Mouse (Mus musculus) regulatory T cell (primary cell): Measurements from ENCODE around the gene Rmnd5a.

Experiments used
- in situ Hi-C: fragments of 300-600 bp; cut with MboI, MseI; formaldehyde crosslinking; loops from one replicate; pipeline ENCODE4 v1.15.1; 2025; ENCODE audit warnings: high pct_unique_total_duplicates

Rmnd5a gene

DNA sequence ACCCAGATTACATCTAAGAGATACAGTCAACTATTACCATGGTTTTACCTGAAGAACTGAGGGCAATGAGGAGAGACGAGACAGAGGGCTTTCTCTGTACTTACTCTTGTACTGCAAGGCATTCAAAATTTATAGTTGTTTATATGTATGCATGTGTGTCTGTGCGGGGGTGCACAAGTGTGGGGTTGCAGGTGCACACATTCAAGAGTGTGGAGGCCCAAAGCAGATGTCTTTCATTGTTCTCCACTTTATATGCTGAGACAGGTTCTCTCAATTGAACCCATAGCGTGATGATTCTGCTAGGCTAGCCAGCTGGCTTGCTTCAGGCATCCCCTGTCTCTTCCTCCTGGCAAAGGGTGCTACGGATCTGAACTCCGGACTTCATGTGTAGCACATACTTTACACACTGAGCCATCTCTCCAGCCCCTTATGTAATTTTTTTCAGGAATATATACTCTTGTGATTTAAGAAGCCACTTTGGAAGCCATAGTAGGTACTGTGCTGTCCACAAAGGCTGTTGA, 69.3 kb downstream of the Rmnd5a start:
- in situ Hi-C loops = no loop called here

DNA sequence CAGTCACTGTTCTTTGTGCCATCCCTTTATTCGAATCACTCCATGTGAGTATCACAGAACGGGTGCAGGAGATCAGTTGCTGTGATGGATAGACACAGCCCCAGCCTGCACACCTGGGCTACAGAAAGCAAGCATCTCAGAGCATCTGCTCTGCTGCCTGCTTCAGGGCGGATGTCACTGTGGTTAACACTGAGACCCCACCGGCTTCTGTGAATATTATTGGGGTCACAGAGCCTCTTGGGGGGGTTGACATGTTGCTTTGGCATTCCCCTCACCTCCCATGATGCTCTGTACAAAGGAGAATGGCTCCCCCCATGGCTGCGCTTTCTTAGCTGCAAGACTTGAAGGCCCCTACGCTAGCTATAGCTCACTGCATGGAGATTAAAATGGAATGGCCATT, 71.0 kb downstream of the Rmnd5a start:
- in situ Hi-C loops = no loop called here

DNA sequence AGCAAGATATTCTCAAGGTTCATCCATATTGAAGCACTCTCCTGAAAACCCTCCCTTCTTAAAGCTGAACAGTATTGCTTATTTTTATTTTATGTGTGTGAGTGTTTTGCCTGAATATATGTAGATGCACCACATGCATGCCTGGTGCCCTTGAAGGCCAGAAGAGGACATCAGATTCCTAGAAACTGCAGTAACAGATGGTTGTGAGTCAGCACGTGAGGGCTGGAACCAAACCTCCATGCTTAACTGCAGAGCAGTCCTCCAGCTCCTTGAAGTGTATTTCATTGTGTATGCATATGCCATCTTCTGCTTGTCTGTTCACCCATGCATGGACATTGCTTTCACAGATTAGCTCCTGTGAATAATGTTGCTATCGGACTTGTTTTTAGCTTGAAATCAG, 76.4 kb downstream of the Rmnd5a start:
- in situ Hi-C loops = no loop called here

DNA sequence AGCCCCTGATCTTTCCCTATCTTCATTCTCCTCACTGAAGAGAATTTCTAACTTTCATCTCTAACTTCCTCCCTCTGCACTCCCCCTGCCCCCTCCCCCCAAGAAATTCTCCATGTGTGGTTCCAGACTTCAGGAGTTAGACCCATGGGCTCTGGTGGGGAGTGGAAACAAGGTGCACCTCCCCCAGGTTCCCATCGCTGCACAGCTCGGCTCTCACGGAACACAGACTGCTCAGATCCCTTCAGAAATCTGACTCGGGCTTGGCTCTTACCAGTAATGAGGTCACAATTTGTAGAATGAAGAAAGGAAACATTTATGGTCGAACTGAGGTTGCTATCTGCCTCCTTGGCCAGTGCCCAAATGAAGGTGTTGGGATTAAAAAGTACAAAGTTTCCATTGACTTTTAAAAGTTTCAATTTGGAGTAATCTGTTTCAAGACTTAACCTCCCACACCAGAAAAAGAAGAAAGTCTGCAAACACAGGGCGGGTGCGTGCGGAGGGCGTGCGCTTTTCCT, 79.2 kb downstream of the Rmnd5a start:
- in situ Hi-C loops = no loop called here

DNA sequence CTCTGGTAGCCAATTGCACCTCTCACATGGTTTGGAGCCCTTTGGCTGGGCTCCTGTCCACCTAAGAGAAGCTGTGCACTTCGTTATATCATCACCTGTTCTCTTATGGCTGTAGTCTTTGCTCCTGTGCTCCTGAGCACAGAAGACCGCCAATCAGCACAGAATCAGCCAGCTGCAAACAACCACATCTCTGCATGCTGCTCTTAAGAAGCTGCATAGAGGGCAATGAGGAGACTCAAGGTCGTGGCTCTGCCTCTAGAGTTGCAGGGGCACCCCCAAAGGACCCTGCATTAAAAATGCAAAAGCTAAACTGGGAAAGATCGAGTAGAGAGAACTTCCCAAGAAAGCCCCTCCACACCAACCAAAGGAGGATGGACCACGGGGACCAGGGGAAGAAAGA, 79.7 kb downstream of the Rmnd5a start:
- in situ Hi-C loops = no loop called here

DNA sequence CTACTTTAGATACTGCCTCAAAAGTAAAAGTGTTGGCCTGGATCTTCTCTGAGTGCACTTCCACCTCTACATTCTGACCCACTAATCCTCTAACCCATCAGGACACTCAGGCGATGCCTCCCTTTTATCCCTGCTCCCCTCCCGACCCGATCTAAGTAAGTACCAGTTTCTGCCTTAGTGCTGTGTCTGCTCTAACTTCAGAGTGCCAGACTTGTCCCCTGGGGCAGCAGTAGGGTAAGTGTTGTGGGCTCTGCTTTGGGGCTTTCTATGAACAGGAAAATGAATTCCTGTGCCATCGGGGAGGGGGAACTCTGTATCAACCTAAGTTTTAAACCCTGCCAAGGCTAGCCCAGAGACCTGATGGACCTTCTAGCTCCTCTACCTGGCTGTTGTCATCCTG, 80.2 kb downstream of the Rmnd5a start:
- in situ Hi-C loops = no loop called here

DNA sequence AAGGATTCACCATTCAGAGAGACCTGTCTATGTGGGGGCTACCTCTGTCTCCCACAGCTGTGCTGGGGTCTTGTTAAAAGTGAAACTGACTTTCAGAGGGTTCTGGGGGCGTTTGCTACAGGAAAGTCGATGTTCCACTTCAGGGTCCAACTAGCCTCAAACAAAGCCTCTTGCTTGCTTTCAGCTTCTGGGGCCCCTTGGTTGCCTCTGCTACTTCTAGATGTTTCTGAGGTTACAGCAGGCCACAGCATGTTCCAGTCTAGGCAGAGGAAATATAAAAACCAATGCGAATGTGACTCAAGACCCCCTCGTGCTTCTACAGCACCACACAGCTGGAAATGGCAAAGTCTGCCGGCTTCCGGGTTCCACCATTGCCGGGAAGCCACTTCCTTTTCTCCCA, 82.9 kb downstream of the Rmnd5a start:
- in situ Hi-C loops = no loop called here

DNA sequence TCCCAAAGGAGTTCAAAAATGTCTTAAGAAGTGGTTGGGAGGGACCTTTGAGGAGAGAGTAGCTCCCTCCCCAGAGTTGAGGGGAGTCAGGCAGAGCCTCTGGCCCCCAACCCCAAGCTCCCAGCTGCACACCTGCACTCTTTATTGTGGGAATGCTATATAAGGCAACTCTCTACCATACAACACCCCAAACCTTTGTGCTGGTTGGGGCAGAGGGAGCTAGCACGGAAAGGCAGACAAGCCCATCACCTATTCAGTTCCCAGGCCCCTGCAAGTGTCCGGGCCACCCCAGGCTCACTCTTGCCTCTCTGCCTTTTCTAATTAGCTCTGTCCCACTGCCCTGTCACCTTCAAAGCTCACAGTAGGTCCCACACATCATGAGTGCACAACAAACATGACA, 86.7 kb downstream of the Rmnd5a start:
- in situ Hi-C loops = no loop called here

DNA sequence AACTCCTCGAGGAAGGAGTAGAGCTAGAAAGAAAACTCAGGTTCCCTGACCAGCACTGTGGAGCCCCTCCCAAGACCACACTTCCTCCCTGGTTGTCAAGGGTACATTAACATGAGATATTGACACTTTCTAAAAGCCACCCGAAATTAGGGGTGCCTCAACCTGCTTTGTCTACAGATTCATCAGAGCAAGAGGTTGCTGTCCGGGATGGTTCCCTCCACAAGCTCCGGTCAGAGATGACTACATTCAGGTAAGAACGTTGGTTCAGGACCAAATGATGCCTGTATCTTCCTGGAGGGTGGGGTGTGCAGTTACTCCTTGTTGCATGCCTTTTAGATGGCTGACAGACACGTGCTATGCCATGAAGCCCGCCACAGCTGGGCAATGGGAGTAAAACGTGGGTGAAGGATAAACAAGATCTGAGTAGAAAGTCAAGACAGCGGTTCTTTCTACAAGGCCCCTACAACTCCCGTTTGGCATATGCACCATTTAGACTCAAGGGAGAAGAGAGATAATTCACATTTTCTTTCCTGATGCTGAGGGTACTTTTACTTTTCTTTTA, 87.5 kb downstream of the Rmnd5a start:
- in situ Hi-C loops = no loop called here

DNA sequence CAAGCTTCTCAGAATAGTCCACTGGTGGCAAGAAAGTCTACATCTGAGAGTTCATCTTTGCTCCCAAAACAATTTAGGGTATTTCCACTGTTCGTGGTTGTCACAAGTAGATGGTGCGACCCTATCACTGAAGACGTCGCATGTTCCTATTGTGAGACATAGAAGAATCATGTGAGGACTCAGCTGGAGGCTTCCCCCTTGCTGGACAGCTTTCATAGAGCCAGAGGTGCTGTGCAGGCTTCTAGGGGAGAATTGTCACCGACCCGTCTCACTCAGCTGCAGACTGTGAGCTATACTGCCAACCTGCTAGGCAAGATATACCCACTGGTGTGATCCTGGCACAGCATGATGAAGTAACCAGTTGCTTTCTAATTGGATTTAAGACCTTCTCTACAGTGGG, 88.2 kb downstream of the Rmnd5a start:
- in situ Hi-C loops = no loop called here

DNA sequence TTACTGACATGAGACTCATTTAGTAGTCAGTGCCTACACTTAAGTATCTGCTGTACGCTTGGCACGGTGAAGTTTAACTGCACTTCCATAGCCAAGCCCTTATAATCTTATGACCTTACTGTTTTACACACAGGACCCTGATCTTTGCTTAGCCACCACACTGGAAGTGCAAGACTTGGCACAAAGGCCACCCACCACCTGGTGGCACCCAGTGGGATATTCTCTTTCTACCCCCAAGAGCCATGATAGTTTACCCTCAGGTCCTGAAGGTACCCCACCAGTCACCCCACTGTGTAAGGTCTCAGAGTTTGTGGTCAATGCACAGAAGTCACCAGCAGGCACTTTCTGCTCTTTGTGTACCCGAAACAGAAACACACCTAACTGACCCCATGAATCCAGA, 89.2 kb downstream of the Rmnd5a start:
- in situ Hi-C loops = no loop called here

DNA sequence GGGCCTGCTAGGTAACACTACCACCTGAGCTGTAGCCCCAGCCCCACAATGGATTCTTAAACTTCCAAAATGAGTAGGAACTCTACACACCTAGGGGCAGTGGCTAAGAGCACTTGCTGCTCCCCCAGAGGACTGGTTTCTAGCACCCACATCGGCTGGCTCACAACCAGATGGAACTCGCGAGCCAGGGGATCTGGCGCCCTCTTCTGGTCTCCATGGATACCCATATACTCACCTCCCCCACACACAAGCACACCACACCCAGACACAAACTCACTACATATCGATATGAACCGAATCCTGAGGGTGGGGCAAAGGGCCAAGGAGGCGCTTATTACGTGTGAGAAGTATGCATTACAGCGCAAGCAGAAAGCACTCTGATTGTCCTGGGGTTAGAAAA, 92.4 kb downstream of the Rmnd5a start:
- in situ Hi-C loops = no loop called here

DNA sequence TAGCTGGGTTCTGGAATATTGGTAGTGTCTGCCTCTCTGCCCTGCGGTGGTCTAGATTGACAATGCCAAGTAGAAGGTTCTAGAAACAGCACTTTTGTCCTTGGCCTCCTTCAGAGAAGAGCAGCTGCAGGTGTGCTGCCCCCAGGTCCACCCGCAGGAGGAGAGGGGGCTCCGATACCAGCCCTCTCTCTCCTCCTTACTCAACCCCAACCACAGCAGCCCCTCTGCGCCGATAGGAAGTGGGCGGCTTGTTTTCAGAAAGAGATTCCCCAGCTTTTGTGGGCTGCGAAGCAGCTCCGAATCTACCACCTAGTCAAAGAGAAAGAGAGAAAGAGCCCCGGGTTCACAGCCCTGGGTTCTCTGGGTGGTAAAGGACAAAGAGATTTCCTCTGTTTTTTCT, 99.3 kb downstream of the Rmnd5a start:
- in situ Hi-C loops = no loop called here

DNA sequence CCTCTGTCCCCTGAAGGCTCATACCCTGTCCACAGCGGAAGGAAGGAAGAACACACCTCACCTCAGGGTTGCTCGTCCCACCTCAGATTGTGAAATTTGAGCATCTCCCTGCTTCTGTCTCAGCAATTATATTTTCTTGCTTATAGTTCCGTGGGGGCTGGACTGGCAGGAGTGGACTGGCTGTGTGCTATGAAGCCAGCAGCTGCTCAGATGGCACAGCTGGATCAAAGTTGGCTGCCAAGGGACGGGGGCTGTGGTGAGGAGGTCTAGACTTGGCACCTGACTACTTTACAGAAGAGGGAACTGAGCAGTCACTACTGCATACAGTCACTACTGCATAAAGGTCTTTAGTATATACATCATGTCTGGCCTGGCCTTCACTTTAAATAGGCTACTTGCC, 101.1 kb downstream of the Rmnd5a start:
- in situ Hi-C loops = no loop called here

DNA sequence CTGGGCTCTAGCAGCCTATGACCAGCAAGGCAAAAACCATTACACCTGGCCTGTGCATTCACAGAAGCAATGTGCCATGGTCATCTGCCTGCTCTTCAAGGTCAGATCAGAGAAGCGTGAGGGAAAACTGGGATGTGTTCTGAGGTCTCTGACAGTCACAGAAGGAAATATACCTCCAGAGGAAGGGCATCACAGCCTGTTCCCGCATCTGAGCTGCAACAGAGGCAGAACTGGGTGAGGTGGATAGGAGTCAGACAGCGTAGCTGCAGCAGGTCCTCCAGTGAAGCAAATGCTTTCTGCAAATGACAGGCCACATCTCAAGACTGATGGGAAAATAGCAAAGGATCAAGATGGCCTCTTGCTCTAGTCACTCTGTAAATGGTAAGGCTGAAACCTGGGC, 101.5 kb downstream of the Rmnd5a start:
- in situ Hi-C loops = no loop called here
